Mouse (Mus musculus) embryonic facial prominence, embryonic 14.5 days (tissue): ENCODE results near the gene Slc6a17. TPM values are rescaled to one million over a fixed set of nuclear protein-coding genes. Genes with fewer than 3 reads are reported as not detected.

Experiments used
- ATAC-seq: fragments of 200-750 bp; cut with Nextera tagmentation; 2 replicates; pipeline ENCODE4 v1.8.0; 2017; ENCODE audit warnings: low read depth, moderate number of reproducible peaks, moderate TSS enrichment
- DNase-seq: peaks from one replicate; pipeline ENCODE4 v3.0.0-alpha.2; 2015; ENCODE audit warnings: low spot score
- H3K27ac ChIP-seq: fragments of 300-500 bp; sonication (generic); replicated peaks from 2 replicates; pipeline ENCODE4 v1.5.1; 2014; ENCODE audit warnings: low read depth, mild to moderate bottlenecking, low read length, moderate library complexity
- H3K27me3 ChIP-seq: fragments of 300-500 bp; sonication (generic); replicated peaks from 2 replicates; pipeline ENCODE4 v1.6.1; 2014; ENCODE audit warnings: low read length; ENCODE audit not compliant: control insufficient read depth, insufficient read depth
- H3K36me3 ChIP-seq: fragments of 300-500 bp; sonication (generic); 2 replicates; pipeline ENCODE4 v1.6.1; 2014; ENCODE audit warnings: low read length, mixed read lengths; ENCODE audit not compliant: control insufficient read depth, insufficient read depth
- H3K4me1 ChIP-seq: fragments of 300-500 bp; sonication (generic); 2 replicates; pipeline ENCODE4 v1.6.1; 2014; ENCODE audit warnings: antibody characterized with exemption, low read length; ENCODE audit not compliant: control insufficient read depth, insufficient read depth
- H3K4me2 ChIP-seq: fragments of 300-500 bp; sonication (generic); 2 replicates; pipeline ENCODE4 v1.6.1; 2014; ENCODE audit warnings: low read depth, mild to moderate bottlenecking, low read length, moderate library complexity, mixed read lengths
- H3K4me3 ChIP-seq: fragments of 300-500 bp; sonication (generic); 2 replicates; pipeline ENCODE4 v1.5.1; 2014; ENCODE audit warnings: low read depth, mild to moderate bottlenecking, low read length
- H3K9ac ChIP-seq: fragments of 300-500 bp; sonication (generic); 2 replicates; pipeline ENCODE4 v1.6.1; 2014; ENCODE audit warnings: low read depth, mild to moderate bottlenecking, low read length, moderate library complexity, mixed read lengths
- H3K9me3 ChIP-seq: fragments of 300-500 bp; sonication (generic); 2 replicates; pipeline ENCODE4 v1.6.1; 2016; ENCODE audit warnings: low read length; ENCODE audit not compliant: control insufficient read depth
- WGBS: fragments of 180-500 bp; shearing (Covaris S2); extraction: QIAGEN DNeasy Blood & Tissue Kit; methylation state at CpG from one replicate; pipeline ENCODE4 v1.1.7; 2014; 5-methylcytosine and 5-hydroxymethylcytosine counted together
- polyA plus RNA-seq: library from polyadenylated mRNA; unstranded; fragments of >200 nt; fragmentation: Nextera tagmentation; extraction: Ambion mirVana; gene quantifications from 2 replicates; pipeline ENCODE4 v1.2.1, GENCODE M21; 2014

Slc6a17 gene
- polyA plus RNA-seq, 1 experiment from 2014 or later: 4.9 TPM

GRCm38 (mm10) chr3:107468106-107468505 is 49.7 kb downstream of the Slc6a17 start:
- Histone ChIP-seq H3K27me3 (peaks cover 11% of the 10 kb centered on the region; the same call in 1 of the 2 replicates), H3K9me3 (no peaks in the 10 kb centered on the region), H3K36me3 (no peaks in the 10 kb centered on the region), H3K27ac (no peak overlapping the region), H3K4me2 (no peak overlapping the region), H3K9ac (no peak overlapping the region), H3K4me3 (no peak overlapping the region), H3K4me1 (no peaks in the 10 kb centered on the region)
- 89% methylated on average over 11 of the region's 11 CpGs for WGBS
- ATAC-seq (no peak), DNase-seq (no peak)

DNA sequence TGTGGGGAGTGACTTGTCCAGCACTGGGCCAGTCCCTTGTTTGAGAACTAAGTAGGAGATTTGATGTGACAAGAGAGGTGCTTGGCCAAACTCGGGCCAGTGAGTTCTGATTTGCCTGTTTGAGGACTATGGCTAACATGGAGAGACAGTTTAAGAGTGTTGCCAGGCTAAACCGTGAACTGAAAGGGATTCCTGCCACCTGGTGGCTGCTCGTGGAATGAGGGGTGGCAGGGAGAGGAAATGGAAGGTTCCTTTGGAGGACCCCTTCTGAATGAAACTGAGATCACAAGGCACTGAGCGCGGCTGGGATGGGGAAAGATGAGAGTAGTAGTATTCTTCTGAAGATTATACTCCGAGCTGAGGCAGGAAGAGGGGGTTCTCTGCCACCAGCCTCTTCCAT is 51.2 kb downstream of the Slc6a17 start:
- Histone ChIP-seq H3K4me1 (no peaks in the 10 kb centered on the region), H3K9me3 (no peaks in the 10 kb centered on the region), H3K4me2 (no peak overlapping the region), H3K36me3 (no peaks in the 10 kb centered on the region), H3K27ac (no peak overlapping the region), H3K4me3 (no peak overlapping the region), H3K9ac (no peak overlapping the region), H3K27me3 (peaks cover 20% of the 10 kb centered on the region)
- no peak; the same call in 1 of the 2 replicates for ATAC-seq
- peak; percentile 69 for DNase-seq
- WGBS: 4% methylated on average over 6 of the region's 6 CpGs

DNA sequence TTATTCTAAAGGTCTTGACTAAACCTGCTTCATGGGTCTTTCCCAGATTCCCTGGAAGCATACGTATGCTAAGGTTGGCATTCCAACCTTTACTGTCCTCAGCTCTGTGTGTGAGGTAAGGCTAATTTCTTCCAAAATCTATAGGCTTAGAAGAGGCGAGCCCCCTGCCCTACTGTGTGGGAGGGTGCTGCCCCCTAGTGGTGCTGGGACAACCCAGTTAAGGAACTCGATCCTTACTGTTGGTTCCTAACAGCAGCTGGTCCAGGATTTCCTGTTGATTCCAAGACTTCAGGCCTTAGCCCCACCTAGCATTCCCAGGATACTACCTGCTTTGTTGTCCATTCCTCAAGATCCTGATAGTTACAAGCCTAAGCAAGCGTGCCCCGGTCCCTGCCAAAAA is 55.7 kb downstream of the Slc6a17 start:
- Histone ChIP-seq H3K9ac (no peak overlapping the region), H3K36me3 (no peaks in the 10 kb centered on the region), H3K27ac (no peak overlapping the region), H3K27me3 (peaks cover 64% of the 10 kb centered on the region), H3K4me3 (no peak overlapping the region), H3K4me2 (no peak overlapping the region), H3K4me1 (peaks cover 15% of the 10 kb centered on the region; the same call in 1 of the 2 replicates), H3K9me3 (no peaks in the 10 kb centered on the region)
- WGBS: 12% methylated on average over 5 of the region's 5 CpGs
- DNase-seq (peak; percentile 84), ATAC-seq (0 out of 2 replicates have a peak, but pooled peaks have one; percentile 34)

GRCm38 (mm10) chr3:107459773-107460431 is 57.9 kb downstream of the Slc6a17 start:
- peaks cover 15% of the 10 kb centered on the region; the same call in 1 of the 2 replicates for H3K4me1 ChIP-seq
- H3K9me3 ChIP-seq: no peaks in the 10 kb centered on the region
- ATAC-seq: peak; percentile 38
- peak overlapping the region; percentile 44 for H3K4me3 ChIP-seq
- H3K4me2 ChIP-seq: peak overlapping the region; percentile 95
- H3K27ac ChIP-seq: no peak overlapping the region
- no peak for DNase-seq
- H3K36me3 ChIP-seq: no peaks in the 10 kb centered on the region
- WGBS: 0% methylated on average over 20 of the region's 69 CpGs
- H3K27me3 ChIP-seq: peaks cover 81% of the 10 kb centered on the region
- H3K9ac ChIP-seq: peak overlapping the region; percentile 49

DNA sequence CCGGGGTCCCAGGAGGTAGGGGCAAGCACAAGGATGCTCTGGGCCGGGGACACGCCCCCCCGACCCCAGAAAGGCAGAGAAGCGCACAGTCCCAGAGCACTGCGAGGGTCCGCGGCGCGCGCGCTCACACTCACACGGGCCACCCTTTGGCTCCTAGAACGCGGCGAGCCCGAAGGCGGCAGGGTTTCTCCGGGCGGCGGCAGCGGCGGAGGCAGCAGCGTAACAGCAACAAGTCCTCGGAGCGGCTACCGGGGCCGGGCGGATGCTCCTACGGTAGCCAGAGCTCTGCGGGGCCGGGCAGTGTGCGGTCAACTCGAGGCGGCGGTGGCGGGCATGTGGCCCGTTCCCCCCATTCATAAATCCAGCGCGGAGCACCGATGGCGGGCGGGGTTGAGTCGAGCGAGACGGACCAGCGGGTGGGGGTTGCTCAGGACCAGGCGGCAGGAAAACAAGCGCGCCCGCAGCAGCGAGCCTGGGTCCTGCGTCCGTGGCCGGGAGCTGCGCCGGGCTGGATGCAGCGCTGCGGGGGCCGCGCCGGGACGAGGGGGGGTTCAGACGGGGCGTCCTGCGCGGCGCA is 58.5 kb downstream of the Slc6a17 start, which contains the start of gene Kcnc4:
Gene Kcnc4 (minus strand): TSS at position 357 of the 577 bp plus-strand sequence.
- Histone ChIP-seq H3K4me1 (peaks cover 15% of the 10 kb centered on the region; the same call in 1 of the 2 replicates), H3K9ac (peak within 1 kb of the TSS; percentile 49), H3K36me3 (no peaks in the 10 kb centered on the region), H3K4me2 (peak within 1 kb of the TSS; percentile 95), H3K9me3 (no peaks in the 10 kb centered on the region), H3K27ac (no peak within 1 kb of the TSS), H3K27me3 (peaks cover 79% of the 10 kb centered on the region), H3K4me3 (peak within 1 kb of the TSS; percentile 44)
- DNase-seq (no peak), ATAC-seq (peak; percentile 16)
- WGBS: 0% methylated on average over 25 of the region's 68 CpGs

DNA sequence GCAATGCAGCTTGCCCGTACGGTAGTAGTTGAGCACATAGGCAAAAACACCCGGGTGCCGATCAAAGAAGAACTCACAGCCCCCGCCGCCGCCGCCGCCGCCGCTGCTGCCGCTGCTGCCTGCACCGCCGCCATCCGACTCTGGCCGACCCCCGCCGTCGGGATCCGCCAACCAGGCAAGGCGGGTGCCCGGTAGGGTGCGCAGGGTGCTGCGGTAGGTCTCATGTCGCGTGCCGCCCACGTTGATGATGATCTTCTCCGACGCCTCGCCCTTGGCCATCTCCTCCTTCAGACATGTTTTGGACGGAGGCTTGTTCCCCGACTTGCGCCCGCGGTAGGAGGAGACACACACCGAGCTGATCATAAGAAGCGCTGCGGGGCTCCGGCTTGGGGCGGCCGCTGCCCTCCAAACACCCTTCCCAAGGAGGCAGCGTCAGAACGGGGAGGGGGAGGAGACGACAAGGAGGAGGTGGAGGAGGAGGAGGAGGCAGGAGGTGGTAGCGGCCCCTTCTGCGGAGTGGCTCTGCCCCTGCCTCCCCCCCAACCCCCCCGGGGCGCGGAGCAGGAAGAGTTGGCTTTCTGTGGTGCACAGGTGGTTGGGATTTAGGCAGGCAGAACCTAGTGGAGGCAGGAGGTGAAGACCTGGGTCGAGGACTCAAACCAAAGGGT is 59.2 kb downstream of the Slc6a17 start:
- Histone ChIP-seq H3K36me3 (no peaks in the 10 kb centered on the region), H3K27ac (no peak overlapping the region), H3K9ac (peak overlapping the region; percentile 49), H3K4me1 (peaks cover 15% of the 10 kb centered on the region; the same call in 1 of the 2 replicates), H3K4me3 (peak overlapping the region; percentile 44), H3K4me2 (peak overlapping the region; percentile 95), H3K27me3 (peaks cover 79% of the 10 kb centered on the region), H3K9me3 (no peaks in the 10 kb centered on the region)
- ATAC-seq (peak; percentile 3; the same call in 1 of the 2 replicates), DNase-seq (no peak)
- WGBS: 0% methylated on average over 17 of the region's 51 CpGs

- H3K27ac ChIP-seq: no peak overlapping the region
- ATAC-seq (no peak), DNase-seq (no peak)
- H3K9me3 ChIP-seq: no peaks in the 10 kb centered on the region
- peak overlapping the region; percentile 44 for H3K4me3 ChIP-seq
- peak overlapping the region; percentile 95 for H3K4me2 ChIP-seq
- WGBS: 2% methylated on average over 19 of the region's 23 CpGs
- no peaks in the 10 kb centered on the region for H3K36me3 ChIP-seq
- peaks cover 15% of the 10 kb centered on the region; the same call in 1 of the 2 replicates for H3K4me1 ChIP-seq
- 0 out of 2 replicates have a peak overlapping the region, but pooled peaks have one; percentile 49 for H3K9ac ChIP-seq
- H3K27me3 ChIP-seq: peaks cover 75% of the 10 kb centered on the region
Measured at GRCm38 (mm10) chr3:107458104-107458503, 59.7 kb downstream of the Slc6a17 start.

DNA sequence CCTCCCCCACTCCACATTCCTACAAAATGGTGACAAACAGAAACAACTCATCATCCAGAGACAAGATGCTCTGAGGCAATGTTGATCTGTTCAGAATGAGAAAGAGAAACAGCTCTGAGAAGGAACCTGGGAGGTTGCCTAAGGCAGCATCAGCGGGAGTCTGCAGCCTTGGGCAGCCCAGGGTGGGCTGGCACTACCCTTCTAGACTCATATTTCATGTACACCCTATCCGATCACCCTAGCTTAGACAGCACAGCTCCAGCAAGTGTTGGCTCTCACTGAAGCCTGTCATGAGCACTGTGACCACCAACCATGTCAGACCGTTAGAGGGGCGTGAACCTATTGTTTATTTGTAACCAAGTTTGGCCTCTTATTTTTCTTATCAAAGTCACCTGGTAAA is 63.5 kb downstream of the Slc6a17 start:
- Histone ChIP-seq H3K9ac (no peak overlapping the region), H3K4me2 (no peak overlapping the region), H3K27ac (no peak overlapping the region), H3K27me3 (peaks cover 43% of the 10 kb centered on the region), H3K9me3 (no peaks in the 10 kb centered on the region), H3K36me3 (no peaks in the 10 kb centered on the region), H3K4me3 (no peak overlapping the region), H3K4me1 (peaks cover 9% of the 10 kb centered on the region; the same call in 1 of the 2 replicates)
- no peak for DNase-seq
- no peak for ATAC-seq
- 63% methylated on average over 4 of the region's 4 CpGs for WGBS
